Mouse (Mus musculus) central nervous system, embryonic 14 days (tissue): Measurements from ENCODE around the gene Prss32. TPM values are rescaled to one million over a fixed set of nuclear protein-coding genes. Genes with fewer than 3 reads are reported as not detected.

Source experiments
- polyA plus RNA-seq: library from polyadenylated mRNA; depleted of rRNA; stranded (reverse); fragments of >200 nt; gene quantifications from 2 replicates; pipeline ENCODE4 v1.2.3, GENCODE M21; 2012; rRNA removed

The Prss32 gene
- 0.10 and 0.16 TPM in 2 replicates for polyA plus RNA-seq

GRCm38 (mm10) chr17:23843812-23844273, at the start of gene Prss32, which contains the start of gene Prss41:
Prss32 (plus strand) TSS chr17:23843855.
Prss41 (minus strand) TSS chr17:23844172.

GRCm38 (mm10) chr17:23829064-23829619, 14.5 kb upstream of the Prss32 start, which contains the start of gene Elob:
Elob (minus strand) TSS chr17:23829136.

GRCm38 (mm10) chr17:23836006-23836575, 7.6 kb upstream of the Prss32 start, which contains the start of gene Prss33:
Prss33 (minus strand) TSS chr17:23836056.

GRCm38 (mm10) chr17:23867756-23868155, 24.1 kb downstream of the Prss32 start, which contains the start of gene Prss21:
Prss21 (plus strand) TSS chr17:23868056.

GRCm38 (mm10) chr17:23880576-23880975, 36.9 kb downstream of the Prss32 start, which contains the start of the genes Dcpp1 and Dcpp2:
Dcpp1 (plus strand) TSS chr17:23880876.
Dcpp2 (plus strand) TSS chr17:23880880.

Other genes with a start within 250 kb of the Prss32 start
- 41.5 and 42.5 TPM in 2 replicates for gene Zfp13, start 244.4 kb upstream of the Prss32 start, polyA plus RNA-seq
- 0.09 and 0.25 TPM in 2 replicates for gene Zscan10, start 243.0 kb upstream of the Prss32 start, polyA plus RNA-seq
- 1.3 and 1.7 TPM in 2 replicates for gene Mmp25, start 198.6 kb upstream of the Prss32 start, polyA plus RNA-seq
- 0.15 and 0.43 TPM in 2 replicates for gene Bicdl2, start 183.3 kb upstream of the Prss32 start, polyA plus RNA-seq
- 82.1 and 90.1 TPM in 2 replicates for gene Hcfc1r1, start 170.3 kb upstream of the Prss32 start, polyA plus RNA-seq
- gene Thoc6, start 170.0 kb upstream of the Prss32 start, polyA plus RNA-seq: 47.0 and 47.3 TPM in 2 replicates
- 2.6 and 4.7 TPM in 2 replicates for gene Tnfrsf12a, start 166.4 kb upstream of the Prss32 start, polyA plus RNA-seq
- gene Cldn6, start 164.6 kb upstream of the Prss32 start, polyA plus RNA-seq: 0.39 and 7.4 TPM in 2 replicates
- 0.92 and 2.9 TPM in 2 replicates for gene Cldn9, start 159.8 kb upstream of the Prss32 start, polyA plus RNA-seq
- gene 1520401A03Rik, start 121.1 kb upstream of the Prss32 start, polyA plus RNA-seq: 0.15 and 0.78 TPM in 2 replicates
- gene Pkmyt1, start 117.5 kb upstream of the Prss32 start, polyA plus RNA-seq: 38.5 and 40.6 TPM in 2 replicates
- gene Paqr4, start 103.0 kb upstream of the Prss32 start, polyA plus RNA-seq: 23.6 and 25.2 TPM in 2 replicates
- 1.1 and 6.0 TPM in 2 replicates for gene Kremen2, start 98.0 kb upstream of the Prss32 start, polyA plus RNA-seq
- 97.4 and 99.1 TPM in 2 replicates for gene Flywch1, start 72.3 kb upstream of the Prss32 start, polyA plus RNA-seq
- 44.8 and 54.5 TPM in 2 replicates for gene Flywch2, start 57.8 kb upstream of the Prss32 start, polyA plus RNA-seq
- gene Srrm2, start 53.3 kb upstream of the Prss32 start, polyA plus RNA-seq: 634 and 697 TPM in 2 replicates
- 905 and 997 TPM in 2 replicates for gene Elob, start 14.7 kb upstream of the Prss32 start, polyA plus RNA-seq
- gene Prss33, start 7.8 kb upstream of the Prss32 start, polyA plus RNA-seq: 0.31 and 0.74 TPM in 2 replicates
- 1.9 TPM in 2 replicates for gene Prss41, start 317 bp downstream of the Prss32 start, polyA plus RNA-seq
- not detected in 2 replicates for gene Prss21, start 24.2 kb downstream of the Prss32 start, polyA plus RNA-seq
- 0.23 TPM in 1 of 2 replicates, not detected in the other for gene Dcpp1, start 37.0 kb downstream of the Prss32 start, polyA plus RNA-seq
- gene Dcpp2, start 37.0 kb downstream of the Prss32 start, polyA plus RNA-seq: not detected in 2 replicates
- 0.33 TPM in 1 of 2 replicates, not detected in the other for gene Dcpp3, start 73.6 kb downstream of the Prss32 start, polyA plus RNA-seq
- not detected in 2 replicates for gene Sbp, start 97.8 kb downstream of the Prss32 start, polyA plus RNA-seq
- not detected in 2 replicates for gene Sbpl, start 111.4 kb downstream of the Prss32 start, polyA plus RNA-seq
- 0.04 TPM in 1 of 2 replicates, not detected in the other for gene Prss30, start 136.7 kb downstream of the Prss32 start, polyA plus RNA-seq
- 0.24 TPM in 1 of 2 replicates, not detected in the other for gene Prss22, start 154.2 kb downstream of the Prss32 start, polyA plus RNA-seq
- gene Prss27, start 194.3 kb downstream of the Prss32 start, polyA plus RNA-seq: 0.16 TPM in 1 of 2 replicates, not detected in the other
- gene Kctd5, start 229.6 kb downstream of the Prss32 start, polyA plus RNA-seq: 62.4 and 69.4 TPM in 2 replicates